Mouse (Mus musculus) hindbrain, postnatal 0 days (tissue): ENCODE measurements around the gene Cd99l2. TPM values are rescaled to one million over a fixed set of nuclear protein-coding genes. Genes with fewer than 3 reads are reported as not detected.

Experiments
- ATAC-seq: fragments of 200-750 bp; cut with Nextera tagmentation; 2 replicates; pipeline ENCODE4 v1.8.0; 2017; ENCODE audit warnings: mild to moderate bottlenecking, moderate TSS enrichment, moderate library complexity
- DNase-seq: peaks from one replicate; pipeline ENCODE4 v3.0.0-alpha.2; 2015; ENCODE audit warnings: low spot score
- H3K27ac ChIP-seq: fragments of 300-500 bp; sonication (generic); 2 replicates; pipeline ENCODE4 v1.5.1; 2014; ENCODE audit warnings: mild to moderate bottlenecking
- H3K27me3 ChIP-seq: fragments of 300-500 bp; sonication (generic); 2 replicates; pipeline ENCODE4 v1.6.1; 2014; ENCODE audit warnings: low read length, mixed read lengths; ENCODE audit not compliant: insufficient read depth
- H3K36me3 ChIP-seq: fragments of 300-500 bp; sonication (generic); 2 replicates; pipeline ENCODE4 v1.6.1; 2014; ENCODE audit warnings: low read length, mixed read lengths; ENCODE audit not compliant: insufficient read depth
- H3K4me1 ChIP-seq: fragments of 300-500 bp; sonication (generic); 2 replicates; pipeline ENCODE4 v1.6.1; 2014; ENCODE audit warnings: antibody characterized with exemption, low read length, mixed read lengths; ENCODE audit not compliant: insufficient read depth
- H3K4me2 ChIP-seq: fragments of 300-500 bp; sonication (generic); 2 replicates; pipeline ENCODE4 v1.6.1; 2014; ENCODE audit warnings: low read depth, mild to moderate bottlenecking, low read length, moderate library complexity, mixed read lengths
- H3K4me3 ChIP-seq: fragments of 300-500 bp; sonication (generic); 2 replicates; pipeline ENCODE4 v1.5.1; 2014; ENCODE audit warnings: low read length
- H3K9ac ChIP-seq: fragments of 300-500 bp; sonication (generic); replicated peaks from 2 replicates; pipeline ENCODE4 v1.6.1; 2014; ENCODE audit warnings: mild to moderate bottlenecking, low read length, moderate library complexity, mixed read lengths
- H3K9me3 ChIP-seq: fragments of 300-500 bp; sonication (generic); 2 replicates; pipeline ENCODE4 v1.6.1; 2016; ENCODE audit warnings: low read length, mixed read lengths
- CTCF ChIP-seq: IDR thresholded peaks from 2 replicates; pipeline ENCODE4 v1.5.1; 2016; ENCODE audit warnings: antibody characterized with exemption, control low read depth, low read depth
- WGBS: fragments of 180-500 bp; shearing (Covaris S2); extraction: QIAGEN DNeasy Blood & Tissue Kit; methylation state at CpG from one replicate; pipeline ENCODE4 v1.1.7; 2014; 5-methylcytosine and 5-hydroxymethylcytosine counted together
- microRNA-seq, 2 experiments: library from miRNA; unstranded; fragments of <30 nt; microRNA quantifications; one replicate each; pipeline ENCODE4; 2016
- polyA plus RNA-seq: library from polyadenylated mRNA; unstranded; fragments of >200 nt; fragmentation: Nextera tagmentation; extraction: Ambion mirVana; gene quantifications from 2 replicates; pipeline ENCODE4 v1.2.1, GENCODE M21; 2015
- total RNA-seq: library from RNA; depleted of rRNA; stranded (reverse); fragments of >200 nt; gene quantifications from 2 replicates; pipeline ENCODE4 v1.2.3, GENCODE M21; 2014; rRNA removed

The Cd99l2 gene
- total and polyA plus RNA-seq, 2 experiments from 2014 or later, result 70.0 to 80.1 TPM

GRCm38 (mm10) chrX:71413616-71414015 is 79.0 kb downstream of the Cd99l2 start:
- Histone ChIP-seq H3K36me3 (0 out of 2 replicates have a peak, but pooled peaks cover 5% of the 10 kb centered on the region), H3K9me3 (no peaks in the 10 kb centered on the region), H3K27me3 (no peaks in the 10 kb centered on the region), H3K9ac (no peak overlapping the region), H3K4me2 (no peak overlapping the region), H3K4me3 (no peak overlapping the region), H3K27ac (no peak overlapping the region), H3K4me1 (no peaks in the 10 kb centered on the region)
- ATAC-seq, result no peak
- no peak for TF ChIP-seq CTCF
- no peak for DNase-seq
- 91% methylated on average over 4 of the region's 4 CpGs for WGBS

- Histone ChIP-seq H3K36me3 (0 out of 2 replicates have a peak, but pooled peaks cover 5% of the 10 kb centered on the region), H3K4me1 (no peaks in the 10 kb centered on the region), H3K9ac (no peak overlapping the region), H3K4me2 (no peak overlapping the region), H3K4me3 (no peak overlapping the region), H3K9me3 (no peaks in the 10 kb centered on the region), H3K27me3 (no peaks in the 10 kb centered on the region), H3K27ac (no peak overlapping the region)
- no peak for TF ChIP-seq CTCF
- DNase-seq, result no peak
- ATAC-seq, result no peak
- WGBS, result 60% methylated on average over 3 of the region's 3 CpGs
These were observed 79.9 kb downstream of the Cd99l2 start for GRCm38 (mm10) chrX:71412776-71413175.

GRCm38 (mm10) chrX:71408386-71408785 is 84.3 kb downstream of the Cd99l2 start:
- no peak overlapping the region for H3K27ac ChIP-seq
- no peak overlapping the region for H3K4me2 ChIP-seq
- H3K9ac ChIP-seq, result no peak overlapping the region
- H3K9me3 ChIP-seq, result no peaks in the 10 kb centered on the region
- no peaks in the 10 kb centered on the region for H3K36me3 ChIP-seq
- no peak for ATAC-seq
- no peak for DNase-seq
- H3K27me3 ChIP-seq, result no peaks in the 10 kb centered on the region
- H3K4me1 ChIP-seq, result no peaks in the 10 kb centered on the region
- 86% methylated on average over 1 of the region's 1 CpGs for WGBS
- H3K4me3 ChIP-seq, result no peak overlapping the region
- no peak for TF ChIP-seq CTCF

GRCm38 (mm10) chrX:71406290-71406689 is 86.4 kb downstream of the Cd99l2 start:
- ATAC-seq, result no peak
- Histone ChIP-seq H3K9me3 (no peaks in the 10 kb centered on the region), H3K36me3 (no peaks in the 10 kb centered on the region), H3K27ac (no peak overlapping the region), H3K4me2 (no peak overlapping the region), H3K27me3 (no peaks in the 10 kb centered on the region), H3K9ac (no peak overlapping the region), H3K4me1 (no peaks in the 10 kb centered on the region), H3K4me3 (no peak overlapping the region)
- no peak for DNase-seq
- TF ChIP-seq CTCF, result no peak

- Histone ChIP-seq H3K9ac (no peak overlapping the region), H3K9me3 (no peaks in the 10 kb centered on the region), H3K27ac (no peak overlapping the region), H3K27me3 (no peaks in the 10 kb centered on the region), H3K4me2 (no peak overlapping the region), H3K36me3 (no peaks in the 10 kb centered on the region), H3K4me1 (no peaks in the 10 kb centered on the region), H3K4me3 (no peak overlapping the region)
- ATAC-seq (no peak), DNase-seq (no peak)
- no peak for TF ChIP-seq CTCF
- 77% methylated on average over 4 of the region's 4 CpGs for WGBS
These were observed 96.3 kb downstream of the Cd99l2 start for GRCm38 (mm10) chrX:71396326-71396725.

- Histone ChIP-seq H3K4me1 (no peaks in the 10 kb centered on the region), H3K9ac (no peak overlapping the region), H3K4me2 (no peak overlapping the region), H3K27me3 (no peaks in the 10 kb centered on the region), H3K4me3 (no peak overlapping the region), H3K27ac (no peak overlapping the region), H3K36me3 (no peaks in the 10 kb centered on the region), H3K9me3 (no peaks in the 10 kb centered on the region)
- peak; percentile 68 for TF ChIP-seq CTCF
- WGBS, result 53% methylated on average over 5 of the region's 5 CpGs
- DNase-seq (peak; percentile 64), ATAC-seq (no peak)
These were observed 111.1 kb downstream of the Cd99l2 start for GRCm38 (mm10) chrX:71381571-71381970.

GRCm38 (mm10) chrX:71378435-71378834 is 114.2 kb downstream of the Cd99l2 start:
- WGBS, result 89% methylated on average over 2 of the region's 2 CpGs
- Histone ChIP-seq H3K9ac (no peak overlapping the region), H3K27ac (no peak overlapping the region), H3K27me3 (no peaks in the 10 kb centered on the region), H3K4me3 (no peak overlapping the region), H3K9me3 (no peaks in the 10 kb centered on the region), H3K4me1 (no peaks in the 10 kb centered on the region), H3K36me3 (no peaks in the 10 kb centered on the region), H3K4me2 (no peak overlapping the region)
- ATAC-seq (no peak), DNase-seq (no peak)
- TF ChIP-seq CTCF, result no peak

- no peak overlapping the region for H3K27ac ChIP-seq
- DNase-seq, result no peak
- no peak for ATAC-seq
- no peak overlapping the region for H3K4me2 ChIP-seq
- TF ChIP-seq CTCF, result no peak
- WGBS, result 94% methylated on average over 1 of the region's 1 CpGs
- H3K36me3 ChIP-seq, result no peaks in the 10 kb centered on the region
- no peaks in the 10 kb centered on the region for H3K27me3 ChIP-seq
- H3K4me3 ChIP-seq, result no peak overlapping the region
- no peaks in the 10 kb centered on the region for H3K4me1 ChIP-seq
- no peak overlapping the region for H3K9ac ChIP-seq
- H3K9me3 ChIP-seq, result no peaks in the 10 kb centered on the region
These were observed 115.9 kb downstream of the Cd99l2 start for GRCm38 (mm10) chrX:71376781-71377180.

Small RNAs within 50 kb of the gene (microRNA-seq; reads per million reads assigned to microRNA genes)
- 0 reads per million in 2 experiments for gene Gm23945

Other genes with a start within 250 kb of the Cd99l2 start
- 34.6 and 42.7 TPM in 2 replicates for gene Mtmr1, start 128.1 kb downstream of the Cd99l2 start, total RNA-seq
- 10.7 and 13.1 TPM in 2 replicates for gene Mtmr1, start 128.1 kb downstream of the Cd99l2 start, polyA plus RNA-seq
- gene Hmgb3, start 63.1 kb upstream of the Cd99l2 start, total RNA-seq, result 63.6 and 83.4 TPM in 2 replicates
- 411 and 423 TPM in 2 replicates for gene Hmgb3, start 63.1 kb upstream of the Cd99l2 start, polyA plus RNA-seq
- 2.3 and 9.4 TPM in 2 replicates for gene Gpr50, start 170.8 kb upstream of the Cd99l2 start, total RNA-seq
- gene Gpr50, start 170.8 kb upstream of the Cd99l2 start, polyA plus RNA-seq, result 2.0 and 2.4 TPM in 2 replicates